Mouse (Mus musculus) stomach, embryonic 14.5 days (tissue): ENCODE measurements around the gene Cdh8. TPM values are rescaled to one million over a fixed set of nuclear protein-coding genes. Genes with fewer than 3 reads are reported as not detected.
A peak's percentile ranks its signal among the peaks of the same experiment; 100 is the strongest.
"Not testable (repeated sequence)": the region's sequence is repeated elsewhere in the genome, so short reads cannot be mapped to it uniquely, and the experiment has no call there.

Experiments used
- ATAC-seq: fragments of 200-750 bp; cut with Nextera tagmentation; 2 replicates; pipeline ENCODE4 v1.8.0; 2017; ENCODE audit warnings: low read depth, moderate TSS enrichment; ENCODE audit not compliant: insufficient number of reproducible peaks, insufficient read depth, low FRiP score
- H3K27ac ChIP-seq: fragments of 300-500 bp; sonication (generic); 2 replicates; pipeline ENCODE4 v1.5.1; 2014; ENCODE audit warnings: mild to moderate bottlenecking, low read length, moderate library complexity, mixed read lengths
- H3K27me3 ChIP-seq: fragments of 300-500 bp; sonication (generic); 2 replicates; pipeline ENCODE4 v1.6.1; 2014; ENCODE audit warnings: low read length, control low read depth, mixed read lengths; ENCODE audit not compliant: control insufficient read depth, insufficient read depth
- H3K36me3 ChIP-seq: fragments of 300-500 bp; sonication (generic); 2 replicates; pipeline ENCODE4 v1.6.1; 2014; ENCODE audit warnings: mild to moderate bottlenecking, control low read depth, low read length, moderate library complexity, mixed read lengths; ENCODE audit not compliant: control insufficient read depth, insufficient read depth
- H3K4me1 ChIP-seq: fragments of 300-500 bp; sonication (generic); 2 replicates; pipeline ENCODE4 v1.6.1; 2014; ENCODE audit warnings: low read length, control low read depth, mixed read lengths; ENCODE audit not compliant: control insufficient read depth, insufficient read depth
- H3K4me2 ChIP-seq: fragments of 300-500 bp; sonication (generic); replicated peaks from 2 replicates; pipeline ENCODE4 v1.6.1; 2014; ENCODE audit warnings: low read depth, low read length, control low read depth
- H3K4me3 ChIP-seq: fragments of 300-500 bp; sonication (generic); 2 replicates; pipeline ENCODE4 v1.5.1; 2014; ENCODE audit warnings: low read depth, low read length, control low read depth
- H3K9ac ChIP-seq: fragments of 300-500 bp; sonication (generic); replicated peaks from 2 replicates; pipeline ENCODE4 v1.6.1; 2014; ENCODE audit warnings: low read depth, mild to moderate bottlenecking, control low read depth, low read length, moderate library complexity, mixed read lengths
- H3K9me3 ChIP-seq: fragments of 300-500 bp; sonication (generic); 2 replicates; pipeline ENCODE4 v1.6.1; 2016; ENCODE audit warnings: low read depth, low read length, control low read depth; ENCODE audit not compliant: control insufficient read depth
- WGBS: fragments of 180-500 bp; shearing (Covaris S2); extraction: QIAGEN DNeasy Blood & Tissue Kit; methylation state at CpG from one replicate; pipeline ENCODE4 v1.1.7; 2014; 5-methylcytosine and 5-hydroxymethylcytosine counted together
- polyA plus RNA-seq: library from polyadenylated mRNA; unstranded; fragments of >200 nt; fragmentation: Nextera tagmentation; extraction: Ambion mirVana; gene quantifications from 2 replicates; pipeline ENCODE4 v1.2.1, GENCODE M21; 2014

The Cdh8 gene
- polyA plus RNA-seq, 1 experiment from 2014 or later: 3.6 TPM

GRCm38 (mm10) chr8:99223697-99224096 lies 192.6 kb downstream of the Cdh8 start:
- no peaks in the 10 kb centered on the region for H3K27me3 ChIP-seq
- H3K9ac ChIP-seq: no peak overlapping the region
- H3K9me3 ChIP-seq: no peaks in the 10 kb centered on the region
- no peak overlapping the region for H3K27ac ChIP-seq
- no peak overlapping the region for H3K4me2 ChIP-seq
- no peak overlapping the region for H3K4me3 ChIP-seq
- no peak for ATAC-seq
- no peaks in the 10 kb centered on the region for H3K4me1 ChIP-seq
- 39% methylated on average over 6 of the region's 6 CpGs for WGBS
- no peaks in the 10 kb centered on the region for H3K36me3 ChIP-seq

- no peaks in the 10 kb centered on the region for H3K36me3 ChIP-seq
- no peak overlapping the region for H3K4me3 ChIP-seq
- H3K4me1 ChIP-seq: no peaks in the 10 kb centered on the region
- no peak overlapping the region for H3K27ac ChIP-seq
- 89% methylated on average over 7 of the region's 7 CpGs for WGBS
- H3K27me3 ChIP-seq: no peaks in the 10 kb centered on the region
- no peaks in the 10 kb centered on the region for H3K9me3 ChIP-seq
- no peak overlapping the region for H3K4me2 ChIP-seq
- H3K9ac ChIP-seq: no peak overlapping the region
- no peak for ATAC-seq
Observed at GRCm38 (mm10) chr8:99205194-99205593, 211.1 kb downstream of the Cdh8 start.

GRCm38 (mm10) chr8:99190643-99191042 lies 225.6 kb downstream of the Cdh8 start:
- Histone ChIP-seq H3K9me3 (no peaks in the 10 kb centered on the region), H3K4me3 (no peak overlapping the region), H3K4me2 (no peak overlapping the region), H3K9ac (no peak overlapping the region), H3K27ac (no peak overlapping the region), H3K27me3 (no peaks in the 10 kb centered on the region), H3K36me3 (no peaks in the 10 kb centered on the region), H3K4me1 (no peaks in the 10 kb centered on the region)
- no peak for ATAC-seq
- WGBS: 86% methylated on average over 2 of the region's 2 CpGs

- ATAC-seq: no peak
- no peaks in the 10 kb centered on the region for H3K9me3 ChIP-seq
- no peaks in the 10 kb centered on the region for H3K27me3 ChIP-seq
- no peak overlapping the region for H3K4me2 ChIP-seq
- no peaks in the 10 kb centered on the region for H3K36me3 ChIP-seq
- WGBS: 91% methylated on average over 5 of the region's 5 CpGs
- no peaks in the 10 kb centered on the region for H3K4me1 ChIP-seq
- no peak overlapping the region for H3K4me3 ChIP-seq
- no peak overlapping the region for H3K9ac ChIP-seq
- no peak overlapping the region for H3K27ac ChIP-seq
Observed at GRCm38 (mm10) chr8:99186879-99187278, 229.4 kb downstream of the Cdh8 start.

GRCm38 (mm10) chr8:99184186-99184585 lies 232.1 kb downstream of the Cdh8 start:
- H3K4me3 ChIP-seq: no peak overlapping the region
- no peak overlapping the region for H3K9ac ChIP-seq
- H3K4me1 ChIP-seq: no peaks in the 10 kb centered on the region
- H3K9me3 ChIP-seq: no peaks in the 10 kb centered on the region
- H3K36me3 ChIP-seq: no peaks in the 10 kb centered on the region
- H3K27ac ChIP-seq: no peak overlapping the region
- H3K27me3 ChIP-seq: no peaks in the 10 kb centered on the region
- H3K4me2 ChIP-seq: no peak overlapping the region
- ATAC-seq: no peak

- H3K9ac ChIP-seq: no peak overlapping the region
- no peaks in the 10 kb centered on the region for H3K4me1 ChIP-seq
- no peak for ATAC-seq
- H3K4me2 ChIP-seq: no peak overlapping the region
- no peak overlapping the region for H3K27ac ChIP-seq
- no peaks in the 10 kb centered on the region for H3K27me3 ChIP-seq
- no peak overlapping the region for H3K4me3 ChIP-seq
- no peaks in the 10 kb centered on the region for H3K9me3 ChIP-seq
- 38% methylated on average over 3 of the region's 3 CpGs for whole genome bisulfite sequencing
- H3K36me3 ChIP-seq: no peaks in the 10 kb centered on the region
Observed at GRCm38 (mm10) chr8:99166966-99167365, 249.3 kb downstream of the Cdh8 start.

- H3K27me3 ChIP-seq: no peaks in the 10 kb centered on the region
- no peaks in the 10 kb centered on the region for H3K36me3 ChIP-seq
- no peak overlapping the region for H3K9ac ChIP-seq
- ATAC-seq: 0 out of 2 replicates have a peak, but pooled peaks have one; percentile 69
- H3K9me3 ChIP-seq: no peaks in the 10 kb centered on the region
- no peak overlapping the region for H3K27ac ChIP-seq
- no peak overlapping the region for H3K4me3 ChIP-seq
- H3K4me2 ChIP-seq: no peak overlapping the region
- WGBS: 29% methylated on average over 4 of the region's 4 CpGs
- H3K4me1 ChIP-seq: no peaks in the 10 kb centered on the region
Observed at GRCm38 (mm10) chr8:99161633-99162032, 254.6 kb downstream of the Cdh8 start.

GRCm38 (mm10) chr8:99145436-99145835 lies 270.8 kb downstream of the Cdh8 start:
- no peak overlapping the region for H3K27ac ChIP-seq
- no peaks in the 10 kb centered on the region for H3K36me3 ChIP-seq
- no peak overlapping the region for H3K9ac ChIP-seq
- 92% methylated on average over 6 of the region's 6 CpGs for WGBS
- no peaks in the 10 kb centered on the region for H3K4me1 ChIP-seq
- H3K9me3 ChIP-seq: no peaks in the 10 kb centered on the region
- H3K4me3 ChIP-seq: no peak overlapping the region
- H3K4me2 ChIP-seq: no peak overlapping the region
- ATAC-seq: no peak
- H3K27me3 ChIP-seq: no peaks in the 10 kb centered on the region

GRCm38 (mm10) chr8:99144761-99145160 lies 271.5 kb downstream of the Cdh8 start:
- not testable (repeated sequence) for H3K9me3 ChIP-seq, H3K4me3 ChIP-seq
- 39% methylated on average over 1 of the region's 1 CpGs for WGBS

More at GRCm38 (mm10) chr8:99144761-99145160, 271.5 kb downstream of the Cdh8 start:
- H3K27ac ChIP-seq, H3K27me3 ChIP-seq, H3K36me3 ChIP-seq, H3K9ac ChIP-seq, H3K4me2 ChIP-seq, H3K4me1 ChIP-seq: not testable (repeated sequence)
- ATAC-seq: peak; percentile 58; the same call in 1 of the 2 replicates
